Mouse (Mus musculus) hindbrain, postnatal 0 days (tissue): ENCODE results near the gene Ppp1r37. TPM values are rescaled to one million over a fixed set of nuclear protein-coding genes. Genes with fewer than 3 reads are reported as not detected.

Source experiments
- ATAC-seq: fragments of 200-750 bp; cut with Nextera tagmentation; 2 replicates; pipeline ENCODE4 v1.8.0; 2017; ENCODE audit warnings: mild to moderate bottlenecking, moderate TSS enrichment, moderate library complexity
- DNase-seq: peaks from one replicate; pipeline ENCODE4 v3.0.0-alpha.2; 2015; ENCODE audit warnings: low spot score
- H3K27ac ChIP-seq: fragments of 300-500 bp; sonication (generic); 2 replicates; pipeline ENCODE4 v1.5.1; 2014; ENCODE audit warnings: mild to moderate bottlenecking
- H3K27me3 ChIP-seq: fragments of 300-500 bp; sonication (generic); 2 replicates; pipeline ENCODE4 v1.6.1; 2014; ENCODE audit warnings: low read length, mixed read lengths; ENCODE audit not compliant: insufficient read depth
- H3K36me3 ChIP-seq: fragments of 300-500 bp; sonication (generic); 2 replicates; pipeline ENCODE4 v1.6.1; 2014; ENCODE audit warnings: low read length, mixed read lengths; ENCODE audit not compliant: insufficient read depth
- H3K4me1 ChIP-seq: fragments of 300-500 bp; sonication (generic); 2 replicates; pipeline ENCODE4 v1.6.1; 2014; ENCODE audit warnings: antibody characterized with exemption, low read length, mixed read lengths; ENCODE audit not compliant: insufficient read depth
- H3K4me2 ChIP-seq: fragments of 300-500 bp; sonication (generic); 2 replicates; pipeline ENCODE4 v1.6.1; 2014; ENCODE audit warnings: low read depth, mild to moderate bottlenecking, low read length, moderate library complexity, mixed read lengths
- H3K4me3 ChIP-seq: fragments of 300-500 bp; sonication (generic); 2 replicates; pipeline ENCODE4 v1.5.1; 2014; ENCODE audit warnings: low read length
- H3K9ac ChIP-seq: fragments of 300-500 bp; sonication (generic); replicated peaks from 2 replicates; pipeline ENCODE4 v1.6.1; 2014; ENCODE audit warnings: mild to moderate bottlenecking, low read length, moderate library complexity, mixed read lengths
- H3K9me3 ChIP-seq: fragments of 300-500 bp; sonication (generic); 2 replicates; pipeline ENCODE4 v1.6.1; 2016; ENCODE audit warnings: low read length, mixed read lengths
- CTCF ChIP-seq: IDR thresholded peaks from 2 replicates; pipeline ENCODE4 v1.5.1; 2016; ENCODE audit warnings: antibody characterized with exemption, control low read depth, low read depth
- WGBS: fragments of 180-500 bp; shearing (Covaris S2); extraction: QIAGEN DNeasy Blood & Tissue Kit; methylation state at CpG from one replicate; pipeline ENCODE4 v1.1.7; 2014; 5-methylcytosine and 5-hydroxymethylcytosine counted together
- polyA plus RNA-seq: library from polyadenylated mRNA; unstranded; fragments of >200 nt; fragmentation: Nextera tagmentation; extraction: Ambion mirVana; gene quantifications from 2 replicates; pipeline ENCODE4 v1.2.1, GENCODE M21; 2015
- total RNA-seq: library from RNA; depleted of rRNA; stranded (reverse); fragments of >200 nt; gene quantifications from 2 replicates; pipeline ENCODE4 v1.2.3, GENCODE M21; 2014

Gene Ppp1r37
- total and polyA plus RNA-seq, 2 experiments from 2014 or later = 27.7 to 128 TPM

DNA sequence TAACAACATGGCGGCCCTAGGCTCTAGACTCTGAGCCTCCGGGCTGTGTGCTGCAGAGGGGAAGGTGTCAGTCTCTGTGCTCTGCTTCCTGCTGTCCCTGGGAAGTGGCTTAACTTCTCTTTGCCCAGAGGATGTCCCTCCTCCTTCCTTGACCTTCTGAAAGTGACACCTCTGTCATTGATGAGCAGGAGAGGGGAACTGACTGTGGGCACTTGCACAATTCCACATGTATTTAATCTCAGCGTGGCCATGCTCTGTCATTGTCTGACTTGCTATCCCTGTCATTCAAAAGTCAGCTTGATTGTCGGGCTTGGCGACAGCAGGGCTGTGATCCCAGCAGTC is 66.7 kb downstream of the Ppp1r37 start:
- 55% methylated on average over 5 of the region's 5 CpGs for WGBS
- H3K4me3 ChIP-seq = no peak overlapping the region
- no peaks in the 10 kb centered on the region for H3K9me3 ChIP-seq
- TF ChIP-seq CTCF = no peak
- H3K36me3 ChIP-seq = no peaks in the 10 kb centered on the region
- DNase-seq (no peak), ATAC-seq (no peak)
- no peak overlapping the region for H3K27ac ChIP-seq
- no peak overlapping the region for H3K4me2 ChIP-seq
- H3K27me3 ChIP-seq = peaks cover 6% of the 10 kb centered on the region; the same call in 1 of the 2 replicates
- H3K4me1 ChIP-seq = no peaks in the 10 kb centered on the region
- no peak overlapping the region for H3K9ac ChIP-seq

DNA sequence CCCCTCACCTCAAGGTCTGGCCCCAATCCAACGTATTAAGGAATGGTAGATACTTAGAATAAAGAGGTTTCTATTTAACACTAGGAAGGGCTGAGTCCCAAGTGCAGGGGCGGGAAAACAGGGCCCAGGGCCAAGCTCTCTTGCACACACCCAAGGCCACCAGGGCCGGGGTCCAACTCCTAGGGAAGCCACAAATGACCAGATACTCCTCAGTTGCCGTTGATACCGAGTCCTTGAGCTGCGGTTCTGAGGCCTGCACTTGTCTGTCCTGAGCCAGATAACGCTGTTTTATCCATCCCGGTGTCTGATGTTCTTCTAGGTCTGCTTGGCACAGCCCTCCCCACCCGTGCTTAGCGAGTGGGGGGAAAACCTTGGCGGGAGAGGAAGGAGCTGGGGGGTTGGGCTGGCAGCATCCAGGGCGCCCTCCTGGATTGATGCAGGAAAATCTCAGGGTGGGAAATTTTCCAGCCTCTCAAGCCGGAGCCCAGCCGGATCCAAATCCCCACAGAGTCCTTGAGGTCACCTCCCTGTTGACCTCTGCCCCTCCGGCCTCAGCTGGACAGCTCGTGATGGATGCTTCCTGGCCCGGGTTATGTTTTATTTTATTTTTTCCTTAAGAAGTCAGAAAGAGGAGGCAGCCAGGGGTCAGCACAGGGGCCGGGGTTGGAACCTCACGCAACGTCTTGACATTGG is 67.2 kb downstream of the Ppp1r37 start:
- Histone ChIP-seq H3K4me2 (no peak overlapping the region), H3K27me3 (peaks cover 11% of the 10 kb centered on the region; the same call in 1 of the 2 replicates), H3K9me3 (no peaks in the 10 kb centered on the region), H3K36me3 (no peaks in the 10 kb centered on the region), H3K4me1 (no peaks in the 10 kb centered on the region), H3K4me3 (no peak overlapping the region), H3K27ac (no peak overlapping the region), H3K9ac (no peak overlapping the region)
- no peak for DNase-seq
- ATAC-seq = no peak
- no peak for TF ChIP-seq CTCF
- 61% methylated on average over 20 of the region's 20 CpGs for WGBS

DNA sequence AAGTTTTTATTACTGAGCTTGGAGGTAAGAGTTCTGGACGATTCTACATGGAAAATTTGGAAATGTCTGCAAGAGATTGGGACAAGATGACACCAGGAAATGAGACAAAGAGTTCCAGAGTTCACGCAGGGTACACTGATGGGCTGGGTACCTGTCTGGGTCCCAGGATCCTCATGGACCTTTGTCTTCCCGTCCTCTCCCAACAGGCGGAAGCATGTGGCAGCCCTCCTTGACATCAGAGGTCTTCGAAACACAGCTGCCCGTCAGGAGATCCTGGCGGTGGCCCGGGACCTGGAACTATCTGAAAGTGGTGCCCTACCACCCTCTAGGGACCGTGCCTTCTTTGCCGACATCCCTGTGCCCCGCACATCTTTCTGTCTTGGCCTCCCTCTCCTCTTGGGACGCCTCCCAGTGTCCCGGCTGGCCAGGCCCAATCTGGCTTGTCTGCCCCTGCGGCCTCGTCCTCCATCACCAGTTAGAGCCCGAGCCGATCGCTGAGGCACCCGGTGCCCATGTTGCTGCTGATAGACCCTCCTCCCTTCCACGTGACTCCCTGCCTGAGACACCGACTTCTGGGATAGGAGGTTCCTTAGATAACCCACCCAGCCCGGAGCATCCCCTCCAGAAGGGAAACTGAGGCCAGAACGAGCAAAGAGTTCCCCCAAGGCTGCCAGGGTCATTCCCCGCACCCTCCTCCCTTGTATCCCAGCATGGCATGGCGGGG is 68.0 kb downstream of the Ppp1r37 start:
- Histone ChIP-seq H3K27ac (no peak overlapping the region), H3K4me1 (no peaks in the 10 kb centered on the region), H3K36me3 (no peaks in the 10 kb centered on the region), H3K9ac (no peak overlapping the region), H3K4me2 (no peak overlapping the region), H3K4me3 (no peak overlapping the region), H3K9me3 (no peaks in the 10 kb centered on the region), H3K27me3 (peaks cover 15% of the 10 kb centered on the region; the same call in 1 of the 2 replicates)
- TF ChIP-seq CTCF = no peak
- ATAC-seq (no peak), DNase-seq (no peak)
- 79% methylated on average over 25 of the region's 25 CpGs for WGBS

DNA sequence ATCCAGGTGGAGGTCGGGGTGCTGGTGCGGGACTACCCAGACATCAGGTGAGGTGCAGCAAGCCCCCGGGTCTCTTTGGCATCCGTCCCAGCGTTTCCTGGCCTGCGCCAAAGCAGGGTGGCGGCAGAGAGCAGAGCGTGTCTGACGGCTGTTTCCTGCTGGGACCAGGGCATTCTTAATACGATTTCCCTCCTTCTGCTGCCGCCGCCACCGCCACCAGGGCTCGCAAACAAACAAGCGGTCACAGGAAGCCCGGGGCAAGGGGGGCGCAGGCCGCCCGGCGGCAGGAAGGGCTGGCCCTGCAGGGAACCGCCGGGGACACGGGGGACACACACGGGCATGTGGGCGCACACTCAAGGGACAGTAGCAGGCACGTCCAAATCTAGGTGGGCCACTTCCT is 71.1 kb downstream of the Ppp1r37 start:
- Histone ChIP-seq H3K27me3 (peaks cover 31% of the 10 kb centered on the region), H3K27ac (no peak overlapping the region), H3K4me1 (no peaks in the 10 kb centered on the region), H3K9me3 (no peaks in the 10 kb centered on the region), H3K4me3 (0 out of 2 replicates have a peak overlapping the region, but pooled peaks have one; percentile 8), H3K9ac (no peak overlapping the region), H3K4me2 (peak overlapping the region; percentile 27), H3K36me3 (no peaks in the 10 kb centered on the region)
- DNase-seq (peak; percentile 21), ATAC-seq (no peak)
- peak; percentile 50 for TF ChIP-seq CTCF
- WGBS = under 1% methylated on average over 26 of the region's 26 CpGs

DNA sequence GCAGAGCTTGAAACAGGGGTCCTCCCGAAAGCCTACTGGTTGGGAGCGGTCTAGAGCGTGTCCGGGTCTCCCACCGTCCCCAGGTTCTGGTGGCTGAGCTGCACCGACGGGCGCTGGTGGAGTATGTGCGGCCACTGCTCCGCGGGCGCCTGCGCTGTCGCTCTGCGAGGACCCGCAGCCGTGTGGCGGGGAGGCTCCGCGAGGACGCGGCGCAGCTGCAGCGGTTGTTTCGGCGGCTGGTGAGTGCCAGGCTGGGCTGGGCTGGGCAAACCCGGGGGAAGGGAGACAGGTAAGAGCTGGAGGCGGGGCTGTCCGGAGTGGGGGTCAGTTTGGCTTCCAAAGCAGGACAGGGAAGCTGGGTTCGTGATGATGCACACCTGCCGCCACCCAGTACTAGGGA is 73.4 kb downstream of the Ppp1r37 start:
- no peaks in the 10 kb centered on the region for H3K36me3 ChIP-seq
- H3K9me3 ChIP-seq = no peaks in the 10 kb centered on the region
- peaks cover 31% of the 10 kb centered on the region for H3K27me3 ChIP-seq
- no peak for TF ChIP-seq CTCF
- DNase-seq (peak; percentile 34), ATAC-seq (peak; percentile 74)
- H3K27ac ChIP-seq = no peak overlapping the region
- H3K4me1 ChIP-seq = no peaks in the 10 kb centered on the region
- 6% methylated on average over 31 of the region's 31 CpGs for whole genome bisulfite sequencing
- H3K4me2 ChIP-seq = peak overlapping the region; percentile 53
- peak overlapping the region; percentile 32 for H3K4me3 ChIP-seq
- peak overlapping the region; percentile 24; the same call in 1 of the 2 replicates for H3K9ac ChIP-seq

DNA sequence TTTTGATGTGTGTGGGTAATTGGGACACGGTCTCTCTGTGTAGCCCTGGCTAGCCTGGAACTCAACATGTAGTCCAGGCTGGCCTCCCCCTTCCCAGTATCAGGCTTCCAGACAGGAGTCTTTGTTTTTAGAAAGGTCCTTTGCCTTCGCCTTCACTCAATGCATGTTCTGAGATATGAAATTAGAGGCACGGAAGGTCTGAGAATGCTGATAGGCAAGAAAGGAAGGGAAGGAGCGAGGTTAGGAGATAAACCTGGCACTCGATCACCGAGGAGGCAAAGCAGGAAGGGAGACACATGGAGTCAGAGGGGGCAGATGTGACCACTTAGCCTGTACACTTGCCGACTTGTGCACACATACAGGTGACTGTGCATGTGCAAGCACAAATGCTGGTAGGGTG is 76.3 kb downstream of the Ppp1r37 start:
- Histone ChIP-seq H3K4me1 (no peaks in the 10 kb centered on the region), H3K9ac (no peak overlapping the region), H3K9me3 (no peaks in the 10 kb centered on the region), H3K27me3 (peaks cover 29% of the 10 kb centered on the region), H3K36me3 (no peaks in the 10 kb centered on the region), H3K4me2 (no peak overlapping the region), H3K27ac (no peak overlapping the region), H3K4me3 (no peak overlapping the region)
- no peak for TF ChIP-seq CTCF
- DNase-seq (no peak), ATAC-seq (no peak)
- WGBS = 89% methylated on average over 7 of the region's 7 CpGs

DNA sequence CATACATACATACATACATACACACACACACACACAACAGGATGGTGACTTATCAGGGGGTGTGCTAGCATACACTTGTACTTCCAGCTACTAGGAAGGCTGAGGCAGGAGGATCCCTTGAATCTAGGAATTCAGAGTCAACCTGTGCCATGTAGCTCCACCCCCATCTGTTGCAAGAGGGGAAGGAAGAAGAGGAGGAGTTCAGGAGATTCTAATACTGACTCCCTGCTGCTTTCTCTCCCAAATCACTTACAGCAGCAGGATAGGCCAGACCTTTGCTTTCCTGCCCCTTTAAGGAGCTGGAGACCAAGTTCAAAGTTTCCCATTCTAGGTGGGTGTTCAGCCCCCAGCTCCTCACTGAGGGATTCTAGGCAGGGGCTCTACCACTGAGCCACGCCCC is 77.4 kb downstream of the Ppp1r37 start:
- H3K27me3 ChIP-seq = peaks cover 19% of the 10 kb centered on the region
- no peak overlapping the region for H3K4me3 ChIP-seq
- no peaks in the 10 kb centered on the region for H3K9me3 ChIP-seq
- H3K4me2 ChIP-seq = no peak overlapping the region
- no peaks in the 10 kb centered on the region for H3K36me3 ChIP-seq
- no peak for TF ChIP-seq CTCF
- no peak overlapping the region for H3K9ac ChIP-seq
- DNase-seq (no peak), ATAC-seq (no peak)
- H3K4me1 ChIP-seq = no peaks in the 10 kb centered on the region
- 94% methylated on average over 1 of the region's 1 CpGs for WGBS
- H3K27ac ChIP-seq = no peak overlapping the region
